Mouse (Mus musculus) limb, embryonic 10.5 days (tissue): Measurements from ENCODE around the gene Cyth1. TPM values are rescaled to one million over a fixed set of nuclear protein-coding genes. Genes with fewer than 3 reads are reported as not detected.

Source experiments
- DNase-seq: peaks from one replicate; pipeline ENCODE4 v3.0.0-alpha.2; 2017; ENCODE audit warnings: low spot score
- H3K27ac ChIP-seq: fragments of 300-500 bp; sonication (generic); 2 replicates; pipeline ENCODE4 v1.5.1; 2016; ENCODE audit warnings: mild to moderate bottlenecking
- H3K27me3 ChIP-seq: fragments of 300-500 bp; sonication (generic); 2 replicates; pipeline ENCODE4 v1.6.1; 2016; ENCODE audit warnings: low read depth, mild to moderate bottlenecking; ENCODE audit not compliant: poor library complexity, severe bottlenecking
- H3K36me3 ChIP-seq: fragments of 300-500 bp; sonication (generic); 2 replicates; pipeline ENCODE4 v1.6.1; 2016; ENCODE audit warnings: mild to moderate bottlenecking, moderate library complexity
- H3K4me1 ChIP-seq: fragments of 300-500 bp; sonication (generic); 2 replicates; pipeline ENCODE4 v1.6.1; 2016
- H3K4me3 ChIP-seq: fragments of 300-500 bp; sonication (generic); 2 replicates; pipeline ENCODE4 v1.5.1; 2016; ENCODE audit warnings: mild to moderate bottlenecking, moderate library complexity
- H3K9me3 ChIP-seq: fragments of 300-500 bp; sonication (generic); replicated peaks from 2 replicates; pipeline ENCODE4 v1.6.1; 2016; ENCODE audit warnings: mild to moderate bottlenecking
- WGBS: fragments of 180-500 bp; shearing (Covaris S2); methylation state at CpG from one replicate; pipeline ENCODE4 v1.1.7; 2016; 5-methylcytosine and 5-hydroxymethylcytosine counted together
- polyA plus RNA-seq: library from polyadenylated mRNA; unstranded; fragments of >200 nt; fragmentation: Nextera tagmentation; extraction: Ambion mirVana; gene quantifications from 2 replicates; pipeline ENCODE4 v1.2.1, GENCODE M21; 2016

Gene Cyth1
- polyA plus RNA-seq, 1 experiment from 2014 or later = 22.6 TPM

- WGBS = 33% methylated on average over 11 of the region's 11 CpGs
- H3K27me3 ChIP-seq = no peaks in the 10 kb centered on the region
- no peaks in the 10 kb centered on the region for H3K9me3 ChIP-seq
- DNase-seq = no peak
- H3K36me3 ChIP-seq = no peaks in the 10 kb centered on the region
- H3K4me3 ChIP-seq = peak overlapping the region; percentile 12; the same call in 1 of the 2 replicates
- H3K27ac ChIP-seq = peak overlapping the region; percentile 78; the same call in 1 of the 2 replicates
- peaks cover 72% of the 10 kb centered on the region for H3K4me1 ChIP-seq
Observed at GRCm38 (mm10) chr11:118200834-118201830, 47.3 kb downstream of the Cyth1 start.

- WGBS = 70% methylated on average over 2 of the region's 2 CpGs
- no peaks in the 10 kb centered on the region for H3K9me3 ChIP-seq
- DNase-seq = no peak
- H3K27me3 ChIP-seq = no peaks in the 10 kb centered on the region
- H3K27ac ChIP-seq = peak overlapping the region; percentile 82
- H3K36me3 ChIP-seq = peaks cover 4% of the 10 kb centered on the region; the same call in 1 of the 2 replicates
- no peak overlapping the region; the same call in 1 of the 2 replicates for H3K4me3 ChIP-seq
- H3K4me1 ChIP-seq = peaks cover 68% of the 10 kb centered on the region
Observed at GRCm38 (mm10) chr11:118198296-118198600, 50.1 kb downstream of the Cyth1 start.

- H3K36me3 ChIP-seq = peaks cover 10% of the 10 kb centered on the region
- peaks cover 63% of the 10 kb centered on the region for H3K4me1 ChIP-seq
- H3K27me3 ChIP-seq = no peaks in the 10 kb centered on the region
- H3K9me3 ChIP-seq = no peaks in the 10 kb centered on the region
- peak; percentile 60 for DNase-seq
- peak overlapping the region; percentile 82 for H3K27ac ChIP-seq
- H3K4me3 ChIP-seq = peak overlapping the region; percentile 20
- 50% methylated on average over 13 of the region's 13 CpGs for WGBS
Observed at GRCm38 (mm10) chr11:118197508-118198295, 50.7 kb downstream of the Cyth1 start.

- DNase-seq = no peak
- Histone ChIP-seq H3K4me1 (peaks cover 55% of the 10 kb centered on the region), H3K9me3 (no peaks in the 10 kb centered on the region), H3K27me3 (no peaks in the 10 kb centered on the region), H3K36me3 (peaks cover 17% of the 10 kb centered on the region), H3K27ac (peak overlapping the region; percentile 38; the same call in 1 of the 2 replicates), H3K4me3 (no peak overlapping the region)
- 80% methylated on average over 10 of the region's 10 CpGs for WGBS
Observed at GRCm38 (mm10) chr11:118196824-118197388, 51.5 kb downstream of the Cyth1 start.

GRCm38 (mm10) chr11:118193390-118194147, 54.8 kb downstream of the Cyth1 start:
- no peak for DNase-seq
- no peak overlapping the region for H3K27ac ChIP-seq
- no peaks in the 10 kb centered on the region for H3K9me3 ChIP-seq
- no peak overlapping the region for H3K4me3 ChIP-seq
- H3K36me3 ChIP-seq = peaks cover 48% of the 10 kb centered on the region
- peaks cover 21% of the 10 kb centered on the region for H3K4me1 ChIP-seq
- WGBS = 87% methylated on average over 14 of the region's 14 CpGs
- H3K27me3 ChIP-seq = no peaks in the 10 kb centered on the region

GRCm38 (mm10) chr11:118192973-118193372, 55.4 kb downstream of the Cyth1 start:
- H3K27ac ChIP-seq = no peak overlapping the region
- H3K36me3 ChIP-seq = peaks cover 54% of the 10 kb centered on the region
- H3K9me3 ChIP-seq = no peaks in the 10 kb centered on the region
- 88% methylated on average over 5 of the region's 5 CpGs for WGBS
- no peaks in the 10 kb centered on the region for H3K27me3 ChIP-seq
- H3K4me3 ChIP-seq = no peak overlapping the region
- peaks cover 15% of the 10 kb centered on the region for H3K4me1 ChIP-seq
- DNase-seq = no peak

GRCm38 (mm10) chr11:118182768-118183167, 65.6 kb downstream of the Cyth1 start:
- Histone ChIP-seq H3K4me1 (no peaks in the 10 kb centered on the region), H3K36me3 (peaks cover 88% of the 10 kb centered on the region), H3K27ac (no peak overlapping the region), H3K9me3 (no peaks in the 10 kb centered on the region), H3K27me3 (no peaks in the 10 kb centered on the region), H3K4me3 (no peak overlapping the region)
- WGBS = 95% methylated on average over 9 of the region's 9 CpGs
- no peak for DNase-seq

GRCm38 (mm10) chr11:118182353-118182752, 66.0 kb downstream of the Cyth1 start:
- peaks cover 88% of the 10 kb centered on the region for H3K36me3 ChIP-seq
- no peak for DNase-seq

GRCm38 (mm10) chr11:118180199-118180598, 68.2 kb downstream of the Cyth1 start:
- H3K9me3 ChIP-seq = no peaks in the 10 kb centered on the region
- no peak for DNase-seq
- no peak overlapping the region for H3K4me3 ChIP-seq
- WGBS = 93% methylated on average over 7 of the region's 7 CpGs
- H3K27ac ChIP-seq = no peak overlapping the region
- peaks cover 99% of the 10 kb centered on the region for H3K36me3 ChIP-seq
- no peaks in the 10 kb centered on the region for H3K27me3 ChIP-seq
- H3K4me1 ChIP-seq = no peaks in the 10 kb centered on the region

More at GRCm38 (mm10) chr11:118182353-118182752, 66.0 kb downstream of the Cyth1 start:
- WGBS = 97% methylated on average over 4 of the region's 4 CpGs
- Histone ChIP-seq H3K9me3 (no peaks in the 10 kb centered on the region), H3K27ac (no peak overlapping the region), H3K27me3 (no peaks in the 10 kb centered on the region), H3K4me1 (no peaks in the 10 kb centered on the region), H3K4me3 (no peak overlapping the region)

- Histone ChIP-seq H3K4me1 (no peaks in the 10 kb centered on the region), H3K27ac (no peak overlapping the region), H3K27me3 (no peaks in the 10 kb centered on the region), H3K9me3 (no peaks in the 10 kb centered on the region), H3K4me3 (no peak overlapping the region), H3K36me3 (peaks cover 87% of the 10 kb centered on the region)
- DNase-seq = no peak
- 92% methylated on average over 5 of the region's 5 CpGs for WGBS
Observed at GRCm38 (mm10) chr11:118178236-118178635, 70.2 kb downstream of the Cyth1 start.

- no peak overlapping the region for H3K27ac ChIP-seq
- DNase-seq = no peak
- no peaks in the 10 kb centered on the region for H3K9me3 ChIP-seq
- WGBS = 86% methylated on average over 7 of the region's 7 CpGs
- peaks cover 66% of the 10 kb centered on the region for H3K36me3 ChIP-seq
- H3K4me1 ChIP-seq = no peaks in the 10 kb centered on the region
- no peaks in the 10 kb centered on the region for H3K27me3 ChIP-seq
- H3K4me3 ChIP-seq = no peak overlapping the region
Observed at GRCm38 (mm10) chr11:118174752-118175151, 73.6 kb downstream of the Cyth1 start.

GRCm38 (mm10) chr11:118172768-118173167, 75.6 kb downstream of the Cyth1 start:
- 82% methylated on average over 5 of the region's 5 CpGs for WGBS
- peaks cover 5% of the 10 kb centered on the region; the same call in 1 of the 2 replicates for H3K4me1 ChIP-seq
- H3K27me3 ChIP-seq = no peaks in the 10 kb centered on the region
- peaks cover 67% of the 10 kb centered on the region for H3K36me3 ChIP-seq
- H3K27ac ChIP-seq = no peak overlapping the region
- no peak for DNase-seq
- no peak overlapping the region for H3K4me3 ChIP-seq
- no peaks in the 10 kb centered on the region for H3K9me3 ChIP-seq
